Mouse (Mus musculus) CH12.LX (cell line): Measurements from ENCODE around the gene Cldn11. TPM values are rescaled to one million over a fixed set of nuclear protein-coding genes. Genes with fewer than 3 reads are reported as not detected.

Experiments used
- DNase-seq: peaks from one replicate; pipeline ENCODE4 v3.0.0-alpha.2; 2013; ENCODE audit errors: extremely low read depth
- H3K27ac ChIP-seq: 2 replicates; pipeline ENCODE4 v1.5.1; 2012; ENCODE audit warnings: low read depth, mild to moderate bottlenecking, control low read depth, moderate library complexity; ENCODE audit not compliant: insufficient read depth
- H3K27me3 ChIP-seq: replicated peaks from 2 replicates; pipeline ENCODE3; 2012; ENCODE audit warnings: inconsistent platforms
- H3K36me3 ChIP-seq, 2 experiments: replicated peaks in 1 of 2; 2 replicates each; pipeline versions ENCODE3 to v1.6.1; 2012; ENCODE audit warnings: inconsistent platforms in 1 of 2, low read length in 1 of 2, mild to moderate bottlenecking in 1 of 2, mixed read lengths in 1 of 2, moderate library complexity in 1 of 2; ENCODE audit not compliant: control insufficient read depth in 1 of 2, insufficient read depth in 1 of 2
- H3K4me1 ChIP-seq, 2 experiments: 2 replicates each; pipeline ENCODE4 v1.6.1; 2012; ENCODE audit warnings: inconsistent platforms in 1 of 2, moderate library complexity in 1 of 2; ENCODE audit not compliant: insufficient read depth in 2 of 2, control insufficient read depth in 1 of 2
- H3K4me2 ChIP-seq: 2 replicates; pipeline ENCODE4 v1.6.1; 2012; ENCODE audit warnings: low read depth, mild to moderate bottlenecking, control low read depth; ENCODE audit not compliant: poor library complexity, insufficient read depth, severe bottlenecking
- H3K4me3 ChIP-seq, 3 experiments: fragments of 150-350 bp in 1 of 3; sonication (generic) in 1 of 3; replicated peaks in 1 of 3; 2 replicates each; pipeline versions ENCODE3 to v1.5.1; 2011 to 2012; ENCODE audit warnings: low read depth in 2 of 3, low read length in 2 of 3, mild to moderate bottlenecking in 2 of 3, moderate library complexity in 2 of 3, control low read depth in 1 of 3, improper control_type of control experiment in 1 of 3, inconsistent platforms in 1 of 3, mixed read lengths in 1 of 3; ENCODE audit not compliant: poor library complexity in 1 of 3
- H3K79me2 ChIP-seq: replicated peaks from 2 replicates; pipeline ENCODE4 v1.6.1; 2012; ENCODE audit warnings: mild to moderate bottlenecking, moderate library complexity; ENCODE audit not compliant: control insufficient read depth, poor library complexity, insufficient read depth, severe bottlenecking; ENCODE audit errors: extremely low read depth
- H3K9ac ChIP-seq: 2 replicates; pipeline ENCODE4 v1.6.1; 2012; ENCODE audit warnings: low read depth, mild to moderate bottlenecking, control low read depth, moderate library complexity; ENCODE audit not compliant: insufficient read depth
- H3K9me3 ChIP-seq: replicated peaks from 2 replicates; pipeline ENCODE3; 2012; ENCODE audit warnings: low read length, inconsistent platforms, mixed read lengths
- BHLHE40 ChIP-seq: IDR thresholded peaks from 2 replicates; pipeline ENCODE4 v1.6.1; 2011; ENCODE audit warnings: mild to moderate bottlenecking, low read depth, low read length, improper control_type of control experiment
- CHD1 ChIP-seq: IDR thresholded peaks from 2 replicates; pipeline ENCODE4 v1.6.1; 2012; ENCODE audit warnings: low read depth, low read length, improper control_type of control experiment, inconsistent platforms
- ETS1 ChIP-seq: conservative IDR thresholded peaks from 2 replicates; pipeline ENCODE4 v1.6.1; 2012; ENCODE audit warnings: low read depth, mild to moderate bottlenecking, inconsistent platforms, low read length, improper control_type of control experiment, moderate library complexity
- IRF4 ChIP-seq: IDR thresholded peaks from 2 replicates; pipeline ENCODE4 v1.6.1; 2014; ENCODE audit warnings: low read depth, mild to moderate bottlenecking, inconsistent platforms, low read length, improper control_type of control experiment
- JUN ChIP-seq: IDR thresholded peaks from 2 replicates; pipeline ENCODE4 v1.6.1; 2011; ENCODE audit warnings: low read depth, mild to moderate bottlenecking, low read length, improper control_type of control experiment, moderate library complexity; ENCODE audit not compliant: insufficient read depth
- KAT2A ChIP-seq: IDR thresholded peaks from 2 replicates; pipeline ENCODE4 v1.6.1; 2012; ENCODE audit warnings: low read length, improper control_type of control experiment, inconsistent platforms; ENCODE audit not compliant: insufficient replicate concordance
- MAFK ChIP-seq: IDR thresholded peaks from 2 replicates; pipeline ENCODE4 v1.6.1; 2011; ENCODE audit warnings: low read length, improper control_type of control experiment; ENCODE audit not compliant: insufficient replicate concordance
- MEF2A ChIP-seq: IDR thresholded peaks from 2 replicates; pipeline ENCODE4 v1.6.1; 2014; ENCODE audit warnings: low read depth, mild to moderate bottlenecking, inconsistent platforms, low read length, improper control_type of control experiment, borderline replicate concordance
- MXI1 ChIP-seq: IDR thresholded peaks from 2 replicates; pipeline ENCODE4 v1.6.1; 2011; ENCODE audit warnings: mild to moderate bottlenecking, low read depth, low read length, improper control_type of control experiment
- MYC ChIP-seq: IDR thresholded peaks from 2 replicates; pipeline ENCODE4 v1.6.1; 2011; ENCODE audit warnings: low read depth, mild to moderate bottlenecking, improper control_type of control experiment, low read length
- NRF1 ChIP-seq: IDR thresholded peaks from 2 replicates; pipeline ENCODE4 v1.6.1; 2014; ENCODE audit warnings: low read depth, mild to moderate bottlenecking, inconsistent platforms, low read length, improper control_type of control experiment, moderate library complexity
- PAX5 ChIP-seq: IDR thresholded peaks from 2 replicates; pipeline ENCODE4 v1.6.1; 2012; ENCODE audit warnings: low read length, inconsistent platforms, mixed read lengths
- RAD21 ChIP-seq: IDR thresholded peaks from 2 replicates; pipeline ENCODE4 v1.6.1; 2011; ENCODE audit warnings: low read depth, mild to moderate bottlenecking, low read length, improper control_type of control experiment, moderate library complexity
- RCOR1 ChIP-seq: conservative IDR thresholded peaks from 2 replicates; pipeline ENCODE4 v1.6.1; 2012; ENCODE audit warnings: low read depth, mild to moderate bottlenecking, inconsistent platforms, low read length, improper control_type of control experiment
- SMC3 ChIP-seq: IDR thresholded peaks from 2 replicates; pipeline ENCODE4 v1.6.1; 2011; ENCODE audit warnings: low read depth, low read length, improper control_type of control experiment
- TBP ChIP-seq: conservative IDR thresholded peaks from 2 replicates; pipeline ENCODE4 v1.6.1; 2011; ENCODE audit warnings: low read depth, low read length, improper control_type of control experiment
- USF1 ChIP-seq: IDR thresholded peaks from 2 replicates; pipeline ENCODE4 v1.6.1; 2014; ENCODE audit warnings: low read depth, mild to moderate bottlenecking, inconsistent platforms, low read length, improper control_type of control experiment
- ZKSCAN1 ChIP-seq: IDR thresholded peaks from 2 replicates; pipeline ENCODE4 v1.6.1; 2012; ENCODE audit warnings: low read depth, inconsistent platforms, low read length, improper control_type of control experiment, borderline replicate concordance
- dilution Hi-C: fragments of 300-500 bp; cut with MboI; formaldehyde crosslinking; loops from 2 replicates; pipeline ENCODE4 v1.14.3; 2020; ENCODE audit warnings: low sequenced_read_pairs; ENCODE audit not compliant: extremely low pct_unique_long_range_greater_than_20kb, extremely low pct_ligation_motif_present
- in situ Hi-C: fragments of 300-500 bp; cut with MboI; formaldehyde crosslinking; loops from 3 replicates; pipeline ENCODE4 v1.14.3; 2019; ENCODE audit warnings: low sequenced_read_pairs, low pct_ligation_motif_present, low pct_unique_long_range_greater_than_20kb, mixed read lengths
- polyA plus RNA-seq: library from polyadenylated mRNA; unstranded; fragments of >175 nt; gene quantifications from 2 replicates; pipeline ENCODE4 v1.2.1, GENCODE M21; 2012; ENCODE audit warnings: low read depth; ENCODE audit not compliant: insufficient read length
- total RNA-seq, 2 experiments: library from RNA; depleted of rRNA; stranded (reverse); fragments of 300-350 nt in 1 of 2; fragments of >200 nt in 1 of 2; gene quantifications; 2 replicates each; pipeline ENCODE4 v1.2.3; 2012 to 2014

Gene Cldn11
- total and polyA plus RNA-seq, 3 experiments = not detected

DNA sequence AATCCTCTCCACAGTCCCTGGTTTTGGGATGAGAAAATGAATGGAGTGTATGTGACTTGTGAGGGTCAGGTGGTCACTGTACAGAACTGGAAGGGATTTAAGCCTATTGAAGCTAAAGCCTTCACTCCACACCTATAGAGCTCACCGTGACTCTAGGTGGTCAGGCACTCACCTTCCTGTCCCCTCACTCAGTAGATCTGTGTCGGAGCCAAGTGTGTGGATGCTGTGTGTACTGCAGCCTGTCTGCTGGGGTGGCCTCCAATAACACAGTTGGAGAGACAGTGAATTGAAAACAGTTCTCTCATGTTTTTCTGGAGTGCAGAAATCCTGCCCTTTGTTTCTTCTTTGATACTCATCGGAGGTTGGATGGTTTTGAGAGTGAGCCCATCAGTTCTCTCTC, 16.1 kb downstream of the Cldn11 start:
- no peak for TF ChIP-seq PAX5
- TF ChIP-seq RAD21 = no peak
- TF ChIP-seq SMC3 = no peak
- TF ChIP-seq TBP = no peak
- no peak for TF ChIP-seq CHD1
- TF ChIP-seq KAT2A = no peak
- TF ChIP-seq ETS1 = no peak
- TF ChIP-seq RCOR1 = no peak
- TF ChIP-seq ZKSCAN1 = no peak
- TF ChIP-seq BHLHE40 = no peak
- TF ChIP-seq MXI1 = no peak
- no peak for TF ChIP-seq MAFK
- no peak for TF ChIP-seq JUN
- TF ChIP-seq IRF4 = no peak
- TF ChIP-seq MYC = no peak
- TF ChIP-seq USF1 = no peak
- Histone ChIP-seq H3K79me2 (no peaks in the 10 kb centered on the region), H3K9me3 (no peaks in the 10 kb centered on the region), H3K4me2 (no peak overlapping the region), H3K4me1 (peaks cover 0 to 3% of the 10 kb centered on the region in 2 experiments; a peak in 2 of 4 replicates), H3K4me3 (no peak overlapping the region), H3K36me3 (no peaks in the 10 kb centered on the region), H3K9ac (no peak overlapping the region), H3K27ac (no peak overlapping the region), H3K27me3 (no peaks in the 10 kb centered on the region)
- dilution Hi-C loops = no loop called here
- no peak for DNase-seq
- in situ Hi-C loops = loop anchor here (25.0 kb wide), 1 partner anchor 271 kb away; no protein-coding TSS in a partner anchor

DNA sequence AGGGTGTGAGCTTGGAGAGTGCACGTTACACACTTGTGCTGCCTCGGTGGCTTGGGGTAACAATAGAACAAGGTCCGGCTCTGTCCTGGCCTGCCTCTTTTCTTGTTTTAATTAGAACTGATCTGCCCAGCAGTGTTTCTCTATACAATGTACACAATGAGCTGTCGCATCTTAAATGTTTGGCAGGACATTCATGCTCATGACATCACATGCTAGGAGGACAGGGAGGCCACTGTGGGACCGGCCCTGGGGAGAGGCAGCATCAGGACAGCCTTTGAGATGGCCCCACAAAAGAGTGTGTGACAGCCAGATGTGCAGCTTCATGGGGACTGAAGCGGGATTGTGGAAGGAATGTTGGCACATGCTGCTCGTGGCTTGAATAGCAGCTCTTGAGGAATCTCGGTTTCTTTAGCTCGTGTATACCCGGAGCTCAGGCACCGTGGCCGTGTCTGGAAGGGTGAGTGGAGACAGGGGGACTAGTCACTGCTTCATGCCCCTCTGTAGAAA, 16.7 kb downstream of the Cldn11 start:
- in situ Hi-C loops (loop anchor here (25.0 kb wide), 1 partner anchor 271 kb away; no protein-coding TSS in a partner anchor), dilution Hi-C loops (no loop called here)
- Histone ChIP-seq H3K27ac (no peak overlapping the region), H3K4me1 (peaks cover 0 to 3% of the 10 kb centered on the region in 2 experiments; a peak in 2 of 4 replicates), H3K27me3 (no peaks in the 10 kb centered on the region)
- no peak for TF ChIP-seq MEF2A
- no peak for TF ChIP-seq ZKSCAN1
- no peak for TF ChIP-seq NRF1
- no peak for TF ChIP-seq ETS1
- no peak for TF ChIP-seq IRF4
- TF ChIP-seq TBP = no peak
- TF ChIP-seq, all 38 proteins: peak for 0
- DNase-seq = no peak
- H3K4me2 ChIP-seq = no peak overlapping the region
- no peak overlapping the region for H3K9ac ChIP-seq
- H3K9me3 ChIP-seq = no peaks in the 10 kb centered on the region
- no peaks in the 10 kb centered on the region for H3K79me2 ChIP-seq
- H3K36me3 ChIP-seq = no peaks in the 10 kb centered on the region
- H3K4me3 ChIP-seq = no peak overlapping the region
